Mouse (Mus musculus): Measurements from ENCODE around the gene Gm39115.

GRCm38 (mm10) chr7:142096701-142097100, 39.1 kb downstream of the Gm39115 start:
- TF ChIP-seq TAL1 (IDR thresholded peaks at IDR 0.05; ENCODE audit: low read length) (no peak), GATA1 (IDR thresholded peaks at IDR 0.05; ENCODE audit: low read length) (no peak)
